In genomic region chr5:34565545-34566283, GRCm38 (mm10) we compare ENCODE assay signal across 9 mouse cellular contexts. TPM values are rescaled to one million over a fixed set of nuclear protein-coding genes. Genes with fewer than 3 reads are reported as not detected.
A peak's percentile ranks its signal among the peaks of the same experiment; 100 is the strongest.
DNase-seq lines count a peak whose midpoint lies in the region; ATAC-seq and TF ChIP-seq lines count a peak whose summit lies in the region.
"Had no signal": no experiment of that assay in that cellular context is flagged by ENCODE, and none has a peak within 500 bp of the region (broad histone marks: within the 10 kb centered on the region; RNA-seq: fewer than 3 reads in every experiment).

No protein-coding gene starts in this region.

- no peak for TF ChIP-seq CTCF in left cerebral cortex, adult 2 months (IDR thresholded peaks at IDR 0.05)

- WGBS in heart, embryonic 12.5 days: 26% methylated on average over 7 of the region's 7 CpGs

- no peaks in the 10 kb centered on the region for H3K79me2 ChIP-seq in myocyte (ENCODE audit: control insufficient read depth, insufficient read depth)

- intact Hi-C loops in left cerebral cortex, adult 2 months (cut with DNase I): no loop called here
- intact Hi-C loops in left cerebral cortex, postnatal 4 days (cut with DNase I): no loop called here
- intact Hi-C loops in left cerebral cortex, postnatal 14 days (cut with DNase I): no loop called here

- H3K9ac ChIP-seq in heart, embryonic 12.5 days: no peak overlapping the region
- H3K9ac ChIP-seq: midbrain, embryonic 12.5 days had no signal

- DNase-seq in left cerebral cortex, adult 2 months (ENCODE audit: extremely low spot score in 1 of 2, low spot score in 2 of 2): no peak
- no peak for DNase-seq in left cerebral cortex, postnatal 4 days
- DNase-seq in left cerebral cortex, postnatal 14 days (ENCODE audit: low spot score in 2 of 2): peak; percentile 20 to 68
- no peak for DNase-seq in thymus, postnatal 25 days
- no peak for DNase-seq in retina, embryonic 14.5 days (ENCODE audit: low spot score)

- no peaks in the 10 kb centered on the region for H3K9me3 ChIP-seq in erythroblast, embryonic 14.5 days (ENCODE audit: control insufficient read depth, low read length)
- no peaks in the 10 kb centered on the region for H3K9me3 ChIP-seq in heart, embryonic 12.5 days (replicated peaks)
- H3K9me3 ChIP-seq: midbrain, embryonic 12.5 days had no signal

- peak overlapping the region; percentile 22 for H3K4me2 ChIP-seq in heart, embryonic 12.5 days
- peak overlapping the region; percentile 12 for H3K4me2 ChIP-seq in myocyte (ENCODE audit: low read depth)
- H3K4me2 ChIP-seq: midbrain, embryonic 12.5 days had no signal

- ATAC-seq in heart, embryonic 12.5 days (ENCODE audit: insufficient number of reproducible peaks, low FRiP score): peak; percentile 65; the same call in 1 of the 2 replicates

- peaks cover 23% of the 10 kb centered on the region for H3K36me3 ChIP-seq in erythroblast, embryonic 14.5 days (ENCODE audit: control insufficient read depth)
- peaks cover 25% of the 10 kb centered on the region for H3K36me3 ChIP-seq in heart, embryonic 12.5 days
- H3K36me3 ChIP-seq in myocyte (ENCODE audit: control insufficient read depth, insufficient read depth): peaks cover 7% of the 10 kb centered on the region

- H3K27ac ChIP-seq in left cerebral cortex, adult 2 months: peak overlapping the region; percentile 65
- peak overlapping the region; percentile 36 for H3K27ac ChIP-seq in heart, embryonic 12.5 days (ENCODE audit: poor library complexity, severe bottlenecking)
- H3K27ac ChIP-seq: midbrain, embryonic 12.5 days had no signal

- H3ac ChIP-seq in myocyte (ENCODE audit: control insufficient read depth, insufficient read length): no peak overlapping the region

- no peak for TF ChIP-seq POLR2A in myocyte (IDR thresholded peaks at IDR 0.05; ENCODE audit: insufficient read length, low read depth)

- H3K27me3 ChIP-seq in erythroblast, embryonic 14.5 days (ENCODE audit: control insufficient read depth): no peaks in the 10 kb centered on the region
- no peaks in the 10 kb centered on the region for H3K27me3 ChIP-seq in heart, embryonic 12.5 days (replicated peaks)
- H3K27me3 ChIP-seq in myocyte (ENCODE audit: control insufficient read depth, insufficient read depth, insufficient read length): no peaks in the 10 kb centered on the region
- H3K27me3 ChIP-seq: midbrain, embryonic 12.5 days had no signal

- peaks cover 64% of the 10 kb centered on the region for H3K4me1 ChIP-seq in erythroblast, embryonic 14.5 days (ENCODE audit: control insufficient read depth)
- peaks cover 16% of the 10 kb centered on the region for H3K4me1 ChIP-seq in heart, embryonic 12.5 days (replicated peaks)
- H3K4me1 ChIP-seq: midbrain, embryonic 12.5 days had no signal

- no peak overlapping the region for H3K4me3 ChIP-seq in left cerebral cortex, adult 2 months
- peak overlapping the region; percentile 5 for H3K4me3 ChIP-seq in erythroblast, embryonic 14.5 days (replicated peaks)
- no peak overlapping the region for H3K4me3 ChIP-seq in heart, embryonic 12.5 days
- H3K4me3 ChIP-seq in myocyte: no peak overlapping the region
- H3K4me3 ChIP-seq: midbrain, embryonic 12.5 days had no signal

TF ChIP-seq in myocyte, 11 proteins besides CTCF, POLR2A, EP300 and RAD21:
- TF ChIP-seq MYOD1 (IDR thresholded peaks at IDR 0.05; ENCODE audit: control insufficient read depth in 1 of 3, insufficient read length in 2 of 3, low read depth in 2 of 3) (peak in 2 of 3 experiments; percentile 9 to 41), USF1 (IDR thresholded peaks at IDR 0.05; ENCODE audit: low read depth) (no peak)

RNA-seq across cellular contexts. Expression of gene Add1, which starts 7.8 kb away (rescaled TPM):
- 100 to 1,000 TPM; 409 to 413 TPM for total RNA-seq in left cerebral cortex, adult 2 months (2021)
- total RNA-seq in left cerebral cortex, postnatal 4 days (2021): 100 to 1,000 TPM; 307 to 320 TPM
- polyA plus RNA-seq in erythroblast, embryonic 14.5 days (2012): 106 and 113 TPM in 2 replicates
- polyA plus RNA-seq in heart, embryonic 12.5 days (2016; fragmentation: Nextera tagmentation; extraction: Ambion mirVana): 188 and 189 TPM in 2 replicates
- 100 to 1,000 TPM; 361 to 367 TPM for total RNA-seq in left cerebral cortex, postnatal 14 days (2021)
- 160 TPM for polyA plus RNA-seq in myocyte (2012; fragmentation: generic; extraction: Trizol)

RNA-seq across cellular contexts. Expression of gene Sh3bp2, which starts 40.1 kb away (rescaled TPM):
- 1 to 10 TPM; 3.4 to 3.9 TPM for total RNA-seq in left cerebral cortex, adult 2 months (2021)
- total RNA-seq in left cerebral cortex, postnatal 4 days (2021): 10 to 100 TPM; 28.9 to 29.7 TPM
- polyA plus RNA-seq in erythroblast, embryonic 14.5 days (2012): 0.26 and 0.44 TPM in 2 replicates
- 3.0 and 6.4 TPM in 2 replicates for polyA plus RNA-seq in heart, embryonic 12.5 days (2016; fragmentation: Nextera tagmentation; extraction: Ambion mirVana)
- total RNA-seq in left cerebral cortex, postnatal 14 days (2021): 1 to 10 TPM; 2.8 to 4.6 TPM
- 14.3 TPM for polyA plus RNA-seq in myocyte (2012; fragmentation: generic; extraction: Trizol)

RNA-seq across cellular contexts. Expression of gene Tnip2, which starts 51.9 kb away (rescaled TPM):
- 10 to 100 TPM; 20.2 to 21.8 TPM for total RNA-seq in left cerebral cortex, adult 2 months (2021)
- 10 to 100 TPM; 11.4 to 12.5 TPM for total RNA-seq in left cerebral cortex, postnatal 4 days (2021)
- 0.11 TPM in 1 of 2 replicates, not detected in the other for polyA plus RNA-seq in erythroblast, embryonic 14.5 days (2012)
- 15.8 and 19.5 TPM in 2 replicates for polyA plus RNA-seq in heart, embryonic 12.5 days (2016; fragmentation: Nextera tagmentation; extraction: Ambion mirVana)
- total RNA-seq in left cerebral cortex, postnatal 14 days (2021): 10 to 100 TPM in 1 of 2 experiments, 1 to 10 TPM in 1; 9.2 to 11.7 TPM
- 10.6 TPM for polyA plus RNA-seq in myocyte (2012; fragmentation: generic; extraction: Trizol)

Comparison
In these comparisons a context has a peak if more than half of its experiments do, and no peak if none do; other contexts are left out.
1. DNase-seq: peak in left cerebral cortex, postnatal 14 days (2 of 2); none in left cerebral cortex, adult 2 months (0 of 2), left cerebral cortex, postnatal 4 days (single experiment), thymus, postnatal 25 days (single experiment) and retina, embryonic 14.5 days (single experiment).
2. RNA of gene Sh3bp2, which starts 40.1 kb away (total RNA-seq): 28.9 to 29.7 TPM in left cerebral cortex, postnatal 4 days; 2.8 to 4.6 TPM in left cerebral cortex, postnatal 14 days and 3.4 to 3.9 TPM in left cerebral cortex, adult 2 months; every median in the first group is over 4 times any median in the second.